Mouse (Mus musculus) small intestine, adult 2 months (tissue): Measurements from ENCODE around the gene Fam189a1. TPM values are rescaled to one million over a fixed set of nuclear protein-coding genes. Genes with fewer than 3 reads are reported as not detected.

ENCODE experiments used
- H3K27ac ChIP-seq: fragments of 200-500 bp; 2 replicates; pipeline ENCODE4 v1.5.1; 2012; ENCODE audit warnings: low read depth, low read length, control low read depth, inconsistent platforms; ENCODE audit not compliant: insufficient read depth
- H3K27me3 ChIP-seq: fragments of 200-500 bp; 2 replicates; pipeline ENCODE4 v1.6.1; 2012; ENCODE audit warnings: mild to moderate bottlenecking, moderate library complexity, low read length, inconsistent platforms; ENCODE audit not compliant: control insufficient read depth, insufficient read depth
- H3K36me3 ChIP-seq: fragments of 200-500 bp; 2 replicates; pipeline ENCODE4 v1.6.1; 2012; ENCODE audit warnings: mild to moderate bottlenecking, low read length, control low read depth, inconsistent platforms; ENCODE audit not compliant: control insufficient read depth, insufficient read depth
- H3K4me1 ChIP-seq: fragments of 200-500 bp; 2 replicates; pipeline ENCODE4 v1.6.1; 2012; ENCODE audit warnings: low read length, inconsistent platforms, mixed read lengths; ENCODE audit not compliant: control insufficient read depth, insufficient read depth, insufficient read length
- H3K4me3 ChIP-seq: fragments of 200-500 bp; 2 replicates; pipeline ENCODE4 v1.5.1; 2012; ENCODE audit warnings: low read depth, mild to moderate bottlenecking, control low read depth, inconsistent platforms, low read length, moderate library complexity
- CTCF ChIP-seq: fragments of 200-500 bp; IDR thresholded peaks from 2 replicates; pipeline ENCODE4 v1.5.1; 2012; ENCODE audit warnings: low read depth, mild to moderate bottlenecking, control low read depth, inconsistent platforms, low read length, moderate library complexity, mixed read lengths; ENCODE audit not compliant: insufficient replicate concordance, insufficient read length; ENCODE audit errors: extremely low read depth
- POLR2A ChIP-seq: fragments of 200-500 bp; IDR thresholded peaks from 2 replicates; pipeline ENCODE4 v1.6.1; 2012; ENCODE audit warnings: low read depth, mild to moderate bottlenecking, control low read depth, inconsistent platforms, low read length, moderate library complexity
- WGBS: fragments of 180-500 bp; shearing (Covaris S2); methylation state at CpG from one replicate; pipeline ENCODE4 v1.1.7; 2018; 5-methylcytosine and 5-hydroxymethylcytosine counted together
- polyA plus RNA-seq: library from polyadenylated mRNA; depleted of rRNA; stranded (reverse); fragments of >200 nt; gene quantifications from 2 replicates; pipeline ENCODE4 v1.2.3, GENCODE M21; 2012

Gene Fam189a1
- polyA plus RNA-seq, 1 experiment = 4.3 TPM

DNA sequence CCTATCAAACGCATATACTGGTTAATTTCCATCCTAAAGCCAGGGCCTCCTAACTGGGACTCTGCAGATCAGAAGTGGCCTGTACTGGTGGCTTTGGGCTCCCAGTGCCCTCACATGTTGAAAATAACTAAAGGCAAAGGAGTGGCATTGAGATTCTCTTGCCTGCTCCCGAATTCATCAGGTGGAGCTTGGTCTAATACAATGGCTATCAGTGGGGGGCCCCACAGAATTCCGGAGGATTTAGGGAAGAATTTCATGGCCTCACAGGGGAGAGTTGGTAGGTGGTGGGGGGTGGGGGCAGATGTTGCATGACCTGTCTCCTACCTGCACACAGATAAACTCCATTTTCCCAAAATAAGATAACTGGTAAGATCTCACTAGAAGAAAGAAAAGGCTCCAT, 92.3 kb downstream of the Fam189a1 start:
- no peaks in the 10 kb centered on the region for H3K36me3 ChIP-seq
- 46% methylated on average over 3 of the region's 3 CpGs for WGBS
- TF ChIP-seq CTCF = no peak
- no peak for TF ChIP-seq POLR2A
- no peaks in the 10 kb centered on the region for H3K4me1 ChIP-seq
- H3K27me3 ChIP-seq = no peaks in the 10 kb centered on the region
- no peak overlapping the region for H3K4me3 ChIP-seq
- H3K27ac ChIP-seq = no peak overlapping the region

DNA sequence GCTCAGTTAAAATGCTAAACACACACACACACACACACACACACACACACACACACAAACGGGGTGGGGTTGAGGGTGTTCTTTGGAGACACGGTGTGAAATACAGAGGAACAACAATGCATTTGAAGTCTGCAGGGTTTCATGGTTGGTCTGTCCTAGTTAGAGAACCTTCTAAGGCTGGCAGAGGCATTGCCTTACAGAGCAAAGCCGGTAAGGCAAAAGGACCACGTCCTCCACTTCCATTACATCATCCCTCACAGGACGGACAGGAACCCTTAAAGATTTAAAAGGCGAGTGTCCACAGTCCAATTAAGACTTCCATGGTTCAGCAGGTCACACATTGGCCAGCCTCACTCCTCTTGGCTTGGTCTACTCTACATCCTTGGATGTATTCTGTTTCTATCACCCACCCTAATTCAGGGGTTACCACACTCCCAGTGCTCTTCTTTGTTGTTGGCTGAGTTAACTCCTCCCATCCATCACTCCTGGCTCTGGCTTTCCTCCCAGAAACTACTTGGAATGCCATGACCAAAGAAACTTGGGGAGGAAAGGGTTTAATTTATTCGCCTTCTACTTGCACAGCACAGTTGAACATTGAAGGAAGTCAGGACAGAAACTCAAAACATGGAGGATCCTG, 96.1 kb downstream of the Fam189a1 start:
- Histone ChIP-seq H3K4me1 (no peaks in the 10 kb centered on the region), H3K36me3 (no peaks in the 10 kb centered on the region), H3K4me3 (no peak overlapping the region), H3K27ac (no peak overlapping the region), H3K27me3 (no peaks in the 10 kb centered on the region)
- WGBS = 66% methylated on average over 7 of the region's 7 CpGs
- TF ChIP-seq POLR2A = no peak

DNA sequence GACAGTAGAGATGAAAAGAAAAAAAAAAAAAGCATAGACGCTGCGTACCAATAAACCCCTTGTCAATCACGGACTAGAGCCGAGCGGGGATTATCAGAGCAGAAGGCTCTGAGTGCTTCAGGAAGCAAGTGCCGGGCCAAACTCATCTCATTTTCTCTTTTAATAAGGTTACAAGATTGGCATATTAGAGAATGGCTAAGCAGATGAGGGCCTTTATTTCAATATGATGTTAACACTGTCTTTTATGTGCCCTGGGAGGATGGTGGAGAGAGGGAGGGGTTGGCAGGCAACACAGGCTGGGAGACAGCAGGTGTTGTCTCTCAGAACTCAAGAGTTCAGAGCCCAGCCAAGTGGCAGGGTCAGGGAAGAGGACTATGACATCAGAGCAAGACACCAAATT, 99.5 kb downstream of the Fam189a1 start:
- 85% methylated on average over 6 of the region's 6 CpGs for WGBS
- H3K27ac ChIP-seq = no peak overlapping the region
- no peaks in the 10 kb centered on the region for H3K4me1 ChIP-seq
- H3K36me3 ChIP-seq = no peaks in the 10 kb centered on the region
- no peaks in the 10 kb centered on the region for H3K27me3 ChIP-seq
- no peak for TF ChIP-seq CTCF
- no peak for TF ChIP-seq POLR2A
- H3K4me3 ChIP-seq = no peak overlapping the region

DNA sequence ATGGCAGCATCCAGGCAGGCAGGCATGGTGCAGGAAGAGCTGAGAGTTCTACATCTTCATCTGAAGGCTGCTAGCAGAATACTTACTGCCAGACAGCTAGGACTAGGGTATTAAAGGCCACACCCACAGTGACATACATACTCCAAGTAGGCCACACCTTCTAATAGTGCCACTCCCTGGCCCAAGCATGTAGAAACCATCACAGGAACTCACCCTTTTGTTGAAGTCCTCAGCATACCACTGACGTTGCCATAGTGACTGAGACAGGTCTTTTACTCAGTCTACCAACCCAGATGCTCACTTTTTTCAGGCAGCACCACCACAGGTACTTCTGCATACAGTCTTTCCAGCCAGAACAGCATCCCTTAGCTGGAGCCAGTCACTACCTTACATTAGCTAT, 104.4 kb downstream of the Fam189a1 start:
- H3K27ac ChIP-seq = no peak overlapping the region
- no peaks in the 10 kb centered on the region for H3K27me3 ChIP-seq
- no peak overlapping the region for H3K4me3 ChIP-seq
- no peaks in the 10 kb centered on the region for H3K36me3 ChIP-seq
- peaks cover 2% of the 10 kb centered on the region; the same call in 1 of the 2 replicates for H3K4me1 ChIP-seq
- no peak for TF ChIP-seq CTCF
- no peak for TF ChIP-seq POLR2A
- WGBS = 76% methylated on average over 1 of the region's 1 CpGs

DNA sequence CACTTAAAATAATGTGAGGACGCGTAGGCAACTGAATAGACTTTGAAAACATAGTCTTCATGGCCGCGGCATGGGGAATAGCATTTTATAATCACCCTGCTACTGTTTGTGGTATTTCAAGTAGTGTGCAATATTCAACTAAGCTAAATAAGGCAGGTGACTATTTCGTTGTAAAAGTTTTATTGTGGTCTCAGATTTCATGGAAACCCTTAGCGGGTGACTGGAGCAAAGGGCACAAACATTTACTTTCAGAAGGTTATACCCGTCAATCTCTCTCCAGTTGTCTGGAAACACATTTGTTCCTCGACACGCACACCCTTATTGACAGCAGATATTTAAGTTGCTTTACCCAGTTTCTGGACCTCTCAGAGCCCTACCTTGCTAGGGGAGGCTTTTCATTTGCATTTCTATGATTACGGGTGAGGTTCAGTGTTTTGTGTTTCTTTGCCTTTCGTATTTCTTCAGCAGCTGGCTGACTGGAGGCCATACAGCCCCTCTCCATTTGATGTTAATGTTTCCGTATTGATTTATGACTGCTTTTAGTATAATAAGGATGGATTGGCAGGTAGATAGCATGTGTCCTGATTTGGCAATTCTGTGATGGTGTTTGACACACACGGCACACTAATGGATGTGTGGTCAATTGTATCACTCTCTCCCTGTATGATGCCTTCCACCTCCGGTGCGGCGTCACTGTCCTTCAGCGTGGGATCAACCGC, 107.0 kb downstream of the Fam189a1 start:
- peaks cover 2% of the 10 kb centered on the region; the same call in 1 of the 2 replicates for H3K4me1 ChIP-seq
- no peak overlapping the region for H3K27ac ChIP-seq
- TF ChIP-seq CTCF (no peak), POLR2A (no peak)
- H3K36me3 ChIP-seq = no peaks in the 10 kb centered on the region
- WGBS = 30% methylated on average over 18 of the region's 18 CpGs
- H3K4me3 ChIP-seq = no peak overlapping the region
- H3K27me3 ChIP-seq = no peaks in the 10 kb centered on the region

DNA sequence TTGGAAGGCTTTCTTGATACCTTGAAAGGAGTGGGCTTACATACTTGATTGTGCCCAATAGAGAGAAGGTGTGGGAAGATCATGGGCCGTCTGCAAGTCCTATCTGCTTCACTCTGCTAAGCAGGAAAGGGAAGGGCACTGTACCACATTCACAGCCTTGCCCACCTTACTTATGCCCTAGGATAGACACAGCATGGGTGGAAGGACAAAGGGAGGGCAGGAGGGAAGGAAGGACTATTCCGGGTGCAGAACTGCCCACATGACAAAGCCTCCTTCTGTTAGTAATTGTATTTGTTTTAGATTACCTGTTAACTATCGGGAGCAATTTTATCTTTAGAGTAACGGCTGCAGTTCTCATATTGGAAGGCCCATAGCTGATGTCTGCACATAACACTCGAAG, 108.7 kb downstream of the Fam189a1 start:
- 20% methylated on average over 5 of the region's 5 CpGs for WGBS
- TF ChIP-seq POLR2A = no peak
- TF ChIP-seq CTCF = no peak

DNA sequence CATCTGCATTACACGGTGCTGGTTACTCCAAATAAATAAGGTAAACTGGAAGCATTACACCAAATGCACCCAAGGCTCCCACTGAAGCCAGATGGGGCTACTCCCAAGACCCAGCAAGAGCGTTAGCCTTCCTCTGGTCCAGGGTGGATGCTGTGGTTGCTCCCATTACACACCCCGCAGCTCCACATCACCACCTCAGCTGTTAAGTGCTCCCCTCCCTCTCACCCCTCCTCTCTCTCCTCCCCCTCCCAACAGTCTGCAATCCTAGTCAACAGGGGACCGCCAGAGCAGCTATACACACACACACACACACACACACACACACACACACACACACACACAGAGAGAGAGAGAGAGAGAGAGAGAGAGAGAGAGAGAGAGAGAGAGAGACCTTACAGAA, 109.7 kb downstream of the Fam189a1 start:
- Histone ChIP-seq H3K27me3 (no peaks in the 10 kb centered on the region), H3K4me1 (peaks cover 2% of the 10 kb centered on the region; the same call in 1 of the 2 replicates), H3K4me3 (no peak overlapping the region), H3K36me3 (no peaks in the 10 kb centered on the region), H3K27ac (no peak overlapping the region)
- TF ChIP-seq CTCF (no peak), POLR2A (no peak)
- 76% methylated on average over 4 of the region's 4 CpGs for WGBS

More for the DNA sequence above, 108.7 kb downstream of the Fam189a1 start:
- H3K36me3 ChIP-seq = no peaks in the 10 kb centered on the region
- H3K27me3 ChIP-seq = no peaks in the 10 kb centered on the region
- peaks cover 2% of the 10 kb centered on the region; the same call in 1 of the 2 replicates for H3K4me1 ChIP-seq
- H3K4me3 ChIP-seq = no peak overlapping the region
- H3K27ac ChIP-seq = no peak overlapping the region

DNA sequence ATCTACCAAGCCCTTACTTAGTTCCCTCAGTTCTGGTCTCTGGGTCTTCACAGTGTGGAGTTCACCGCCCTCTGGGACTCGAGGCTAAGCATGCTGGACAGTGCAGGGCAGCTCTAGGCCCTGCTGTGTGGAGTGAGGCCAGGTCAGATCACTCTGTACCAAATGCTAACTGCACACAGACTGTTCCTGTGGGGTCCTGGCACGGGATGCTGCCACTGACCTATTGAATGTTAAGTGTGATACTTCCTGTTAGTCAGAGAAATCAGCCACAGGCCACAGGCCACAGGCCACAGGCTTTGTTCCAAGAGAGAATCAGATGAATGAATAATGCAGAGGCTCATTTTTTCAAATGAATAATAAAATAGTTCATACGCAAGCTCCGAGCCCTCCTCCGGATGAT, 112.1 kb downstream of the Fam189a1 start:
- no peak overlapping the region for H3K4me3 ChIP-seq
- H3K36me3 ChIP-seq = no peaks in the 10 kb centered on the region
- no peak overlapping the region for H3K27ac ChIP-seq
- TF ChIP-seq POLR2A (no peak), CTCF (no peak)
- H3K4me1 ChIP-seq = 0 out of 2 replicates have a peak, but pooled peaks cover 2% of the 10 kb centered on the region
- WGBS = 74% methylated on average over 6 of the region's 6 CpGs
- no peaks in the 10 kb centered on the region for H3K27me3 ChIP-seq
